Mouse (Mus musculus) midbrain, postnatal 0 days (tissue): Measurements from ENCODE around the gene Tma7. TPM values are rescaled to one million over a fixed set of nuclear protein-coding genes. Genes with fewer than 3 reads are reported as not detected.

Experiments used
- ATAC-seq: fragments of 200-750 bp; cut with Nextera tagmentation; 2 replicates; pipeline ENCODE4 v1.8.0; 2017; ENCODE audit warnings: moderate number of reproducible peaks, mild to moderate bottlenecking, moderate TSS enrichment, moderate library complexity; ENCODE audit not compliant: low FRiP score
- DNase-seq: peaks from one replicate; pipeline ENCODE4 v3.0.0-alpha.2; 2015; ENCODE audit warnings: low spot score
- H3K27ac ChIP-seq: fragments of 300-500 bp; sonication (generic); 2 replicates; pipeline ENCODE4 v1.5.1; 2014; ENCODE audit warnings: low read depth, mild to moderate bottlenecking, low read length, mixed read lengths
- H3K27me3 ChIP-seq: fragments of 300-500 bp; sonication (generic); 2 replicates; pipeline ENCODE4 v1.6.1; 2014; ENCODE audit warnings: low read length, control low read depth, mixed read lengths; ENCODE audit not compliant: insufficient read depth
- H3K36me3 ChIP-seq: fragments of 300-500 bp; sonication (generic); 2 replicates; pipeline ENCODE4 v1.6.1; 2014; ENCODE audit warnings: low read length, control low read depth, mixed read lengths; ENCODE audit not compliant: insufficient read depth
- H3K4me1 ChIP-seq: fragments of 300-500 bp; sonication (generic); 2 replicates; pipeline ENCODE4 v1.6.1; 2014; ENCODE audit warnings: mild to moderate bottlenecking, control low read depth, antibody characterized with exemption, low read length, mixed read lengths; ENCODE audit not compliant: insufficient read depth
- H3K4me2 ChIP-seq: fragments of 300-500 bp; sonication (generic); 2 replicates; pipeline ENCODE4 v1.6.1; 2014; ENCODE audit warnings: low read depth, mild to moderate bottlenecking, low read length, mixed read lengths; ENCODE audit not compliant: poor library complexity, severe bottlenecking
- H3K4me3 ChIP-seq: fragments of 300-500 bp; sonication (generic); 2 replicates; pipeline ENCODE4 v1.5.1; 2014; ENCODE audit warnings: low read depth, mild to moderate bottlenecking, low read length, moderate library complexity
- H3K9ac ChIP-seq: fragments of 300-500 bp; sonication (generic); replicated peaks from 2 replicates; pipeline ENCODE4 v1.6.1; 2014; ENCODE audit warnings: mild to moderate bottlenecking, low read length, moderate library complexity, mixed read lengths; ENCODE audit not compliant: poor library complexity, severe bottlenecking
- H3K9me3 ChIP-seq: fragments of 300-500 bp; sonication (generic); 2 replicates; pipeline ENCODE4 v1.6.1; 2016; ENCODE audit warnings: low read length, control low read depth
- CTCF ChIP-seq: IDR thresholded peaks from 2 replicates; pipeline ENCODE4 v1.5.1; 2016; ENCODE audit warnings: antibody characterized with exemption, mild to moderate bottlenecking
- WGBS: fragments of 180-500 bp; shearing (Covaris S2); extraction: QIAGEN DNeasy Blood & Tissue Kit; methylation state at CpG from one replicate; pipeline ENCODE4 v1.1.7; 2014; 5-methylcytosine and 5-hydroxymethylcytosine counted together
- polyA plus RNA-seq: library from polyadenylated mRNA; unstranded; fragments of >200 nt; fragmentation: Nextera tagmentation; extraction: Ambion mirVana; gene quantifications from 2 replicates; pipeline ENCODE4 v1.2.1, GENCODE M21; 2015
- total RNA-seq: library from RNA; depleted of rRNA; stranded (reverse); fragments of >200 nt; gene quantifications from 2 replicates; pipeline ENCODE4 v1.2.3, GENCODE M21; 2014

Tma7 gene
- total and polyA plus RNA-seq, 2 experiments from 2014 or later, result 129 to 825 TPM

- DNase-seq (no peak), ATAC-seq (no peak)
- H3K27ac ChIP-seq, result no peak overlapping the region
- no peaks in the 10 kb centered on the region for H3K27me3 ChIP-seq
- H3K9ac ChIP-seq, result no peak overlapping the region
- H3K4me1 ChIP-seq, result peaks cover 13% of the 10 kb centered on the region
- no peak overlapping the region for H3K4me2 ChIP-seq
- H3K36me3 ChIP-seq, result peaks cover 26% of the 10 kb centered on the region
- 92% methylated on average over 17 of the region's 17 CpGs for WGBS
- no peak for TF ChIP-seq CTCF
- no peak overlapping the region for H3K4me3 ChIP-seq
- no peaks in the 10 kb centered on the region for H3K9me3 ChIP-seq
Measured at GRCm38 (mm10) chr9:109056081-109056690, 26.2 kb downstream of the Tma7 start.

DNA sequence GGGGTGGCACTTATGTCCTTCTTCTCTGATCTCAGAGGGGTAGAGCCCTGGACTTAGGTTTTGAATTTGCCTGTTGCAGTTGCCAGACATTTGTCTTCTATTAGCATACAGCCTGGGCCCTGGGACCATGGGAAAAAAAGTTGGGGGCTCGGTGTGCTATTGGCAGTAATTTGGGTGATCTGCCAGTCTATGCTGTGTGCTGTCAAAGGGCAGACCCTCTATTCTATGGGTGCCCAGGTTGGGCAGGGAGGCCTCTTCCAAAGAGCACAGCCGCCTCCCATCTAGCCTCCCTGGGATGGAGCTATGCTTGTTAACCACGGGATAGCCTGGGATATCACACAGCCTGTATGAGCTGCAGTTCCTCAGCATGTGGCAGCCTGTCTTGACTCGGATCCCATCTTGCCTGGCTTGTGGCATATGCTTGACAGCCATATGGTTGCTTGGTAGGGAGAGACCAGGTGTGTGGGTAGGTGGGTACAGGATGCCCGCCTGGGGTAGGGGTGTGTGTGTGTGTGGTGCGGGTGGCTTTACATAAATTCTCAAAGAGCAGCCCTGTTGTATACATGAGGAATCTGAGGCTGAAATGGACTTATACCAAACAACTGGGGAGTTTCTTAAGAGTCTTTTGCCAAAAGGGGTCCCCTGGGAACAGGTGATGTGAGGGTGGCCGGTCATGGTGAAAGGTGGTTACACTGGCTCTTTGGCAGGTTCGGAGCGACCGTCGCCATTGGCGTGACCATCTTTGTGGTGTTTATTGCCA is 26.9 kb downstream of the Tma7 start:
- Histone ChIP-seq H3K27me3 (no peaks in the 10 kb centered on the region), H3K4me3 (peak overlapping the region; percentile 32), H3K27ac (peak overlapping the region; percentile 67), H3K4me2 (peak overlapping the region; percentile 51), H3K36me3 (peaks cover 21% of the 10 kb centered on the region), H3K4me1 (peaks cover 13% of the 10 kb centered on the region), H3K9ac (no peak overlapping the region; the same call in 1 of the 2 replicates), H3K9me3 (no peaks in the 10 kb centered on the region)
- no peak for TF ChIP-seq CTCF
- DNase-seq, result no peak
- no peak for ATAC-seq
- WGBS, result 91% methylated on average over 12 of the region's 12 CpGs

GRCm38 (mm10) chr9:109054712-109055111 is 27.7 kb downstream of the Tma7 start:
- peak; percentile 79 for ATAC-seq
- Histone ChIP-seq H3K4me2 (peak overlapping the region; percentile 51), H3K4me1 (peaks cover 13% of the 10 kb centered on the region), H3K27me3 (no peaks in the 10 kb centered on the region), H3K9ac (peak overlapping the region; percentile 52; the same call in 1 of the 2 replicates), H3K4me3 (peak overlapping the region; percentile 32), H3K27ac (peak overlapping the region; percentile 67), H3K36me3 (peaks cover 15% of the 10 kb centered on the region), H3K9me3 (no peaks in the 10 kb centered on the region)
- WGBS, result 7% methylated on average over 7 of the region's 7 CpGs
- peak; percentile 82 for DNase-seq
- TF ChIP-seq CTCF, result no peak

DNA sequence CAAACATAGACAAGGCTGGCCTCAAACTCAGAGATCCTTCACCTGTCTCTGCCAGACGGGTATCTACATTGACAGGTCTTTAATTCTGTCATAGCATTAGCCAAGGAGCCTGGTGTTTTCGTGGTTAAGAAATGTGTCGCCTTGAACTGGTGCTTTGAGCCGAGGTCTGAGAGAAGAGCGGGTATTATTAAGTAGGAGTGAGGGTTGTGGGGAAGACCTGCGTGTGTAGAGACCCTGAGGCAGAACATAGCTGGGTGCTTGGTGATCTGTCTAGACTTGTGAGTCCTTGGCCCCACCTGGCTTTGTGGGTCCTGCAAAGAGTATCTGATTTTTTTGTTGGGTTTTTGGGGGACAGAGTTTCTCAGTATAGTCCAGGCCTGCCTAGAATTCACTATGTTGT is 28.5 kb downstream of the Tma7 start:
- TF ChIP-seq CTCF, result no peak
- Histone ChIP-seq H3K9me3 (no peaks in the 10 kb centered on the region), H3K27ac (peak overlapping the region; percentile 67; the same call in 1 of the 2 replicates), H3K4me3 (no peak overlapping the region), H3K9ac (no peak overlapping the region), H3K4me2 (no peak overlapping the region), H3K4me1 (peaks cover 7% of the 10 kb centered on the region), H3K36me3 (peaks cover 15% of the 10 kb centered on the region), H3K27me3 (no peaks in the 10 kb centered on the region)
- DNase-seq (no peak), ATAC-seq (no peak)
- WGBS, result 74% methylated on average over 6 of the region's 6 CpGs

DNA sequence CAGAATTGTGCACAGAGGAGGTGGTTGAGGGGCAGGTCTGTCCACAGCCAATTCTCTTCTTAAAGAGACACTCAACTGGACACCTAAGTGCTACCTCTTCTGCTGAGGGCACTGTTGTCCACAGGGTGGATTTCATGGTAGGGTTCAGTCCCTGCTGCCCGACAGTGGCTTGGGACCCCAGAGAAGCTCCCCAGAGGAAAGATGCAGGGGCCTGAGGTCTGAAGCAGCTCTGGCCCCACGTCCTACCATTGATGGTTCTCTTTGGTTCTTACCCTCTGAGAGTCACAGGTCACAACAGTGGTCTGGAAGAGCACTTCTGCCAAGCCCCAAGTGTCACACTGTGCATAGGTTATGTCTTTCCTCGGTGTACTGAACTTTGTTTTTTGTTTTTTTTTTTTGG is 29.0 kb downstream of the Tma7 start:
- H3K4me3 ChIP-seq, result no peak overlapping the region
- H3K4me2 ChIP-seq, result no peak overlapping the region
- DNase-seq, result no peak
- no peak for TF ChIP-seq CTCF
- no peak overlapping the region for H3K9ac ChIP-seq
- H3K36me3 ChIP-seq, result peaks cover 15% of the 10 kb centered on the region
- no peaks in the 10 kb centered on the region for H3K27me3 ChIP-seq
- 80% methylated on average over 3 of the region's 3 CpGs for WGBS
- peaks cover 6% of the 10 kb centered on the region for H3K4me1 ChIP-seq
- H3K27ac ChIP-seq, result no peak overlapping the region
- H3K9me3 ChIP-seq, result no peaks in the 10 kb centered on the region
- no peak for ATAC-seq
